Mouse (Mus musculus) heart, embryonic 16.5 days (tissue): ENCODE data around the gene Zfp324. TPM values are rescaled to one million over a fixed set of nuclear protein-coding genes. Genes with fewer than 3 reads are reported as not detected.
A peak's percentile ranks its signal among the peaks of the same experiment; 100 is the strongest.
"Not testable (repeated sequence)": the region's sequence is repeated elsewhere in the genome, so short reads cannot be mapped to it uniquely, and the experiment has no call there.

Experiments
- ATAC-seq: fragments of 200-750 bp; cut with Nextera tagmentation; replicated peaks from 2 replicates; pipeline ENCODE4 v1.8.0; 2017; ENCODE audit warnings: moderate number of reproducible peaks; ENCODE audit not compliant: insufficient read depth, low FRiP score; ENCODE audit errors: extremely low read depth
- H3K27ac ChIP-seq: fragments of 300-500 bp; sonication (generic); 2 replicates; pipeline ENCODE4 v1.5.1; 2014; ENCODE audit warnings: mild to moderate bottlenecking, low read length, control low read depth, moderate library complexity
- H3K27me3 ChIP-seq: fragments of 300-500 bp; sonication (generic); 2 replicates; pipeline ENCODE4 v1.6.1; 2014; ENCODE audit warnings: low read length, mixed read lengths; ENCODE audit not compliant: control insufficient read depth, insufficient read depth
- H3K36me3 ChIP-seq: fragments of 300-500 bp; sonication (generic); 2 replicates; pipeline ENCODE4 v1.6.1; 2014; ENCODE audit not compliant: control insufficient read depth, insufficient read depth
- H3K4me1 ChIP-seq: fragments of 300-500 bp; sonication (generic); 2 replicates; pipeline ENCODE4 v1.6.1; 2014; ENCODE audit warnings: low read length, mixed read lengths; ENCODE audit not compliant: control insufficient read depth, insufficient read depth
- H3K4me2 ChIP-seq: fragments of 300-500 bp; sonication (generic); 2 replicates; pipeline ENCODE4 v1.6.1; 2014; ENCODE audit warnings: low read depth, mild to moderate bottlenecking, control low read depth, low read length
- H3K4me3 ChIP-seq: fragments of 300-500 bp; sonication (generic); 2 replicates; pipeline ENCODE4 v1.5.1; 2014; ENCODE audit warnings: mild to moderate bottlenecking, control low read depth, low read length
- H3K9ac ChIP-seq: fragments of 300-500 bp; sonication (generic); 2 replicates; pipeline ENCODE4 v1.6.1; 2014; ENCODE audit warnings: low read length, control low read depth
- H3K9me3 ChIP-seq: fragments of 300-500 bp; sonication (generic); replicated peaks from 2 replicates; pipeline ENCODE4 v1.6.1; 2016; ENCODE audit warnings: low read length; ENCODE audit not compliant: control insufficient read depth
- WGBS: fragments of 180-500 bp; shearing (Covaris S2); extraction: QIAGEN DNeasy Blood & Tissue Kit; methylation state at CpG from one replicate; pipeline ENCODE4 v1.1.7; 2014; 5-methylcytosine and 5-hydroxymethylcytosine counted together
- polyA plus RNA-seq: library from polyadenylated mRNA; unstranded; fragments of >200 nt; fragmentation: Nextera tagmentation; extraction: Ambion mirVana; gene quantifications from 2 replicates; pipeline ENCODE4 v1.2.1, GENCODE M21; 2015

Zfp324 gene
- polyA plus RNA-seq, 1 experiment from 2014 or later = 6.5 TPM

- no peak for ATAC-seq
- Histone ChIP-seq H3K4me3 (no peak overlapping the region), H3K9ac (no peak overlapping the region), H3K4me1 (no peaks in the 10 kb centered on the region), H3K4me2 (no peak overlapping the region), H3K9me3 (no peaks in the 10 kb centered on the region), H3K27me3 (no peaks in the 10 kb centered on the region), H3K36me3 (no peaks in the 10 kb centered on the region), H3K27ac (no peak overlapping the region)
- 76% methylated on average over 4 of the region's 4 CpGs for WGBS
These were observed 32.0 kb upstream of the Zfp324 start for GRCm38 (mm10) chr7:12933615-12934140.

GRCm38 (mm10) chr7:12934808-12935207, 30.8 kb upstream of the Zfp324 start:
- Histone ChIP-seq H3K27me3 (no peaks in the 10 kb centered on the region), H3K9me3 (no peaks in the 10 kb centered on the region), H3K4me3 (no peak overlapping the region), H3K9ac (no peak overlapping the region), H3K36me3 (no peaks in the 10 kb centered on the region), H3K27ac (no peak overlapping the region), H3K4me1 (no peaks in the 10 kb centered on the region), H3K4me2 (no peak overlapping the region)
- WGBS = 67% methylated on average over 3 of the region's 3 CpGs
- ATAC-seq = no peak

- H3K27ac ChIP-seq, H3K27me3 ChIP-seq, H3K9me3 ChIP-seq, ATAC-seq, H3K4me1 ChIP-seq, H3K36me3 ChIP-seq, H3K4me3 ChIP-seq, H3K4me2 ChIP-seq, H3K9ac ChIP-seq: not testable (repeated sequence)
- 86% methylated on average over 4 of the region's 4 CpGs for WGBS
These were observed 28.3 kb upstream of the Zfp324 start for GRCm38 (mm10) chr7:12937254-12937803.

- Histone ChIP-seq H3K4me1 (no peaks in the 10 kb centered on the region), H3K9me3 (no peaks in the 10 kb centered on the region), H3K4me3 (no peak overlapping the region), H3K27ac (no peak overlapping the region), H3K4me2 (no peak overlapping the region), H3K36me3 (no peaks in the 10 kb centered on the region), H3K9ac (no peak overlapping the region), H3K27me3 (no peaks in the 10 kb centered on the region)
- 78% methylated on average over 4 of the region's 4 CpGs for WGBS
- ATAC-seq = no peak
These were observed 25.0 kb upstream of the Zfp324 start for GRCm38 (mm10) chr7:12940599-12940998.

- Histone ChIP-seq H3K9me3 (no peaks in the 10 kb centered on the region), H3K36me3 (no peaks in the 10 kb centered on the region), H3K27me3 (no peaks in the 10 kb centered on the region), H3K4me1 (no peaks in the 10 kb centered on the region), H3K4me3 (no peak overlapping the region), H3K27ac (no peak overlapping the region), H3K4me2 (no peak overlapping the region), H3K9ac (no peak overlapping the region)
- ATAC-seq = no peak
These were observed 22.1 kb upstream of the Zfp324 start for GRCm38 (mm10) chr7:12943488-12943887.

GRCm38 (mm10) chr7:12949032-12949871, 16.4 kb upstream of the Zfp324 start:
- WGBS = 8% methylated on average over 35 of the region's 35 CpGs
- Histone ChIP-seq H3K9ac (peak overlapping the region; percentile 79), H3K9me3 (no peaks in the 10 kb centered on the region), H3K4me2 (peak overlapping the region; percentile 78), H3K27ac (peak overlapping the region; percentile 77), H3K4me3 (peak overlapping the region; percentile 61), H3K27me3 (no peaks in the 10 kb centered on the region), H3K36me3 (no peaks in the 10 kb centered on the region), H3K4me1 (peaks cover 6% of the 10 kb centered on the region; the same call in 1 of the 2 replicates)
- peak; percentile 95 for ATAC-seq

GRCm38 (mm10) chr7:12949872-12950229, 15.8 kb upstream of the Zfp324 start:
- H3K4me2 ChIP-seq = peak overlapping the region; percentile 78
- H3K27me3 ChIP-seq = no peaks in the 10 kb centered on the region
- H3K27ac ChIP-seq = peak overlapping the region; percentile 77
- peak overlapping the region; percentile 79 for H3K9ac ChIP-seq
- no peaks in the 10 kb centered on the region for H3K36me3 ChIP-seq
- 7% methylated on average over 16 of the region's 16 CpGs for WGBS
- H3K9me3 ChIP-seq = no peaks in the 10 kb centered on the region
- H3K4me3 ChIP-seq = peak overlapping the region; percentile 61
- H3K4me1 ChIP-seq = peaks cover 6% of the 10 kb centered on the region; the same call in 1 of the 2 replicates
- ATAC-seq = peak; percentile 14

GRCm38 (mm10) chr7:12954896-12955295, 10.7 kb upstream of the Zfp324 start:
- no peak overlapping the region for H3K27ac ChIP-seq
- no peaks in the 10 kb centered on the region for H3K9me3 ChIP-seq
- no peak overlapping the region for H3K4me2 ChIP-seq
- no peaks in the 10 kb centered on the region for H3K27me3 ChIP-seq
- WGBS = 40% methylated on average over 3 of the region's 3 CpGs
- no peak overlapping the region for H3K4me3 ChIP-seq
- ATAC-seq = peak; percentile 42; the same call in 1 of the 2 replicates
- H3K36me3 ChIP-seq = no peaks in the 10 kb centered on the region
- no peak overlapping the region for H3K9ac ChIP-seq
- peaks cover 6% of the 10 kb centered on the region; the same call in 1 of the 2 replicates for H3K4me1 ChIP-seq

GRCm38 (mm10) chr7:12957511-12957910, 8.1 kb upstream of the Zfp324 start:
- Histone ChIP-seq H3K9me3 (no peaks in the 10 kb centered on the region), H3K9ac (no peak overlapping the region), H3K4me3 (no peak overlapping the region), H3K4me1 (no peaks in the 10 kb centered on the region; the same call in 1 of the 2 replicates), H3K4me2 (no peak overlapping the region), H3K27me3 (no peaks in the 10 kb centered on the region), H3K27ac (no peak overlapping the region), H3K36me3 (no peaks in the 10 kb centered on the region)
- no peak for ATAC-seq
- WGBS = 66% methylated on average over 5 of the region's 5 CpGs
